Mouse (Mus musculus) heart, embryonic 11.5 days (tissue): ENCODE data around the gene Mgat1. TPM values are rescaled to one million over a fixed set of nuclear protein-coding genes. Genes with fewer than 3 reads are reported as not detected.
"Not testable (repeated sequence)": the region's sequence is repeated elsewhere in the genome, so short reads cannot be mapped to it uniquely, and the experiment has no call there.

Experiments
- ATAC-seq: fragments of 200-750 bp; cut with Nextera tagmentation; replicated peaks from 2 replicates; pipeline ENCODE4 v1.8.0; 2017; ENCODE audit warnings: moderate library complexity; ENCODE audit not compliant: insufficient number of reproducible peaks, low FRiP score, low TSS enrichment
- H3K27ac ChIP-seq: fragments of 300-500 bp; sonication (generic); 2 replicates; pipeline ENCODE4 v1.5.1; 2014; ENCODE audit warnings: mild to moderate bottlenecking, low read depth, low read length
- H3K27me3 ChIP-seq: fragments of 300-500 bp; sonication (generic); 2 replicates; pipeline ENCODE4 v1.6.1; 2014; ENCODE audit warnings: mild to moderate bottlenecking, low read length, mixed read lengths; ENCODE audit not compliant: control insufficient read depth, insufficient read depth
- H3K36me3 ChIP-seq: fragments of 300-500 bp; sonication (generic); 2 replicates; pipeline ENCODE4 v1.6.1; 2014; ENCODE audit warnings: mild to moderate bottlenecking, low read length, moderate library complexity, mixed read lengths; ENCODE audit not compliant: control insufficient read depth, insufficient read depth
- H3K4me1 ChIP-seq: fragments of 300-500 bp; sonication (generic); 2 replicates; pipeline ENCODE4 v1.6.1; 2014; ENCODE audit warnings: low read length; ENCODE audit not compliant: control insufficient read depth, insufficient read depth
- H3K4me2 ChIP-seq: fragments of 300-500 bp; sonication (generic); 2 replicates; pipeline ENCODE4 v1.6.1; 2014; ENCODE audit warnings: mild to moderate bottlenecking, moderate library complexity
- H3K4me3 ChIP-seq: fragments of 300-500 bp; sonication (generic); 2 replicates; pipeline ENCODE4 v1.5.1; 2014; ENCODE audit warnings: low read depth, low read length
- H3K9ac ChIP-seq: fragments of 300-500 bp; sonication (generic); 2 replicates; pipeline ENCODE4 v1.6.1; 2014; ENCODE audit warnings: mild to moderate bottlenecking, low read depth, low read length, moderate library complexity
- H3K9me3 ChIP-seq: fragments of 300-500 bp; sonication (generic); replicated peaks from 2 replicates; pipeline ENCODE4 v1.6.1; 2016; ENCODE audit warnings: low read length; ENCODE audit not compliant: control insufficient read depth
- WGBS: fragments of 180-500 bp; shearing (Covaris S2); extraction: QIAGEN DNeasy Blood & Tissue Kit; methylation state at CpG from one replicate; pipeline ENCODE4 v1.1.7; 2014; ENCODE audit not compliant: insufficient replicate concordance; 5-methylcytosine and 5-hydroxymethylcytosine counted together
- polyA plus RNA-seq: library from polyadenylated mRNA; unstranded; fragments of >200 nt; fragmentation: Nextera tagmentation; extraction: Ambion mirVana; gene quantifications from 2 replicates; pipeline ENCODE4 v1.2.1, GENCODE M21; 2014

Mgat1 gene
- polyA plus RNA-seq, 1 experiment from 2014 or later: 32.9 TPM

- Histone ChIP-seq H3K4me2 (no peak overlapping the region), H3K4me3 (no peak overlapping the region)
- WGBS: 65% methylated on average over 11 of the region's 11 CpGs
Observed at GRCm38 (mm10) chr11:49273834-49274519, 30.0 kb downstream of the Mgat1 start.

GRCm38 (mm10) chr11:49278222-49278621 lies 34.2 kb downstream of the Mgat1 start, which contains the start of gene Olfr1393:
Olfr1393 (plus strand) TSS chr11:49278304.
- Histone ChIP-seq H3K27me3 (no peaks in the 10 kb centered on the region), H3K9ac (no peak within 1 kb of the TSS), H3K4me3 (no peak within 1 kb of the TSS), H3K9me3 (no peaks in the 10 kb centered on the region), H3K4me1 (no peaks in the 10 kb centered on the region), H3K27ac (no peak within 1 kb of the TSS), H3K4me2 (no peak within 1 kb of the TSS), H3K36me3 (no peaks in the 10 kb centered on the region)
- WGBS: 76% methylated on average over 3 of the region's 3 CpGs
- no peak for ATAC-seq

More at GRCm38 (mm10) chr11:49273834-49274519, 30.0 kb downstream of the Mgat1 start:
- no peak for ATAC-seq
- Histone ChIP-seq H3K9me3 (no peaks in the 10 kb centered on the region), H3K4me1 (no peaks in the 10 kb centered on the region), H3K27me3 (no peaks in the 10 kb centered on the region), H3K27ac (no peak overlapping the region), H3K36me3 (no peaks in the 10 kb centered on the region), H3K9ac (no peak overlapping the region)

- H3K27ac ChIP-seq, H3K4me3 ChIP-seq, ATAC-seq, H3K4me1 ChIP-seq, H3K4me2 ChIP-seq, H3K27me3 ChIP-seq, H3K9ac ChIP-seq, H3K36me3 ChIP-seq, H3K9me3 ChIP-seq: not testable (repeated sequence)
- WGBS: 56% methylated on average over 1 of the region's 1 CpGs
Observed at GRCm38 (mm10) chr11:49284982-49285381, 41.0 kb downstream of the Mgat1 start, which contains the start of gene Olfr1392. Olfr1392 (plus strand) TSS chr11:49285282.

- Histone ChIP-seq H3K4me3 (no peak overlapping the region), H3K9me3 (no peaks in the 10 kb centered on the region), H3K27me3 (no peaks in the 10 kb centered on the region), H3K27ac (no peak overlapping the region), H3K36me3 (no peaks in the 10 kb centered on the region), H3K4me1 (no peaks in the 10 kb centered on the region), H3K4me2 (no peak overlapping the region), H3K9ac (no peak overlapping the region)
- 58% methylated on average over 2 of the region's 2 CpGs for WGBS
- no peak for ATAC-seq
Observed at GRCm38 (mm10) chr11:49287251-49287650, 43.3 kb downstream of the Mgat1 start.

GRCm38 (mm10) chr11:49292777-49293176 lies 48.8 kb downstream of the Mgat1 start:
- no peaks in the 10 kb centered on the region for H3K27me3 ChIP-seq
- no peak overlapping the region for H3K9ac ChIP-seq
- H3K4me1 ChIP-seq: no peaks in the 10 kb centered on the region
- WGBS: 71% methylated on average over 3 of the region's 3 CpGs
- no peaks in the 10 kb centered on the region for H3K36me3 ChIP-seq
- no peaks in the 10 kb centered on the region for H3K9me3 ChIP-seq
- H3K27ac ChIP-seq: no peak overlapping the region
- no peak overlapping the region for H3K4me3 ChIP-seq
- H3K4me2 ChIP-seq: no peak overlapping the region
- no peak for ATAC-seq

- Histone ChIP-seq H3K9me3 (no peaks in the 10 kb centered on the region), H3K36me3 (no peaks in the 10 kb centered on the region), H3K9ac (no peak within 1 kb of the TSS), H3K4me1 (no peaks in the 10 kb centered on the region), H3K27ac (no peak within 1 kb of the TSS), H3K4me3 (no peak within 1 kb of the TSS), H3K4me2 (no peak within 1 kb of the TSS), H3K27me3 (no peaks in the 10 kb centered on the region)
- ATAC-seq: no peak
Observed at GRCm38 (mm10) chr11:49304441-49304840, 60.5 kb downstream of the Mgat1 start, which contains the start of gene Olfr10. Olfr10 (plus strand) TSS chr11:49304741.

- H3K27me3 ChIP-seq, H3K4me3 ChIP-seq, H3K9me3 ChIP-seq, H3K4me2 ChIP-seq, H3K36me3 ChIP-seq, H3K4me1 ChIP-seq, H3K27ac ChIP-seq, H3K9ac ChIP-seq, ATAC-seq: not testable (repeated sequence)
- 73% methylated on average over 5 of the region's 5 CpGs for WGBS
Observed at GRCm38 (mm10) chr11:49308547-49308946, 64.6 kb downstream of the Mgat1 start.
